Mouse (Mus musculus): ENCODE measurements around the gene Gm28374.

- TF ChIP-seq CTCF (IDR thresholded peaks at IDR 0.05; ENCODE audit: control insufficient read depth, insufficient read depth, insufficient read length) (no peak), USF1 (IDR thresholded peaks at IDR 0.05; ENCODE audit: low read depth) (no peak), FOSL1 (IDR thresholded peaks at IDR 0.05; ENCODE audit: insufficient read depth, low read length, poor library complexity, severe bottlenecking) (no peak), CEBPB (IDR thresholded peaks at IDR 0.05; ENCODE audit: low read depth) (no peak), MYOG (IDR thresholded peaks at IDR 0.05; ENCODE audit: control insufficient read depth, extremely low read depth, insufficient read length) (no peak)
Measured at GRCm38 (mm10) chr19:6038326-6038725, 43.7 kb downstream of the Gm28374 start.

All from C2C12 (cell line).